In the genomic region with DNA sequence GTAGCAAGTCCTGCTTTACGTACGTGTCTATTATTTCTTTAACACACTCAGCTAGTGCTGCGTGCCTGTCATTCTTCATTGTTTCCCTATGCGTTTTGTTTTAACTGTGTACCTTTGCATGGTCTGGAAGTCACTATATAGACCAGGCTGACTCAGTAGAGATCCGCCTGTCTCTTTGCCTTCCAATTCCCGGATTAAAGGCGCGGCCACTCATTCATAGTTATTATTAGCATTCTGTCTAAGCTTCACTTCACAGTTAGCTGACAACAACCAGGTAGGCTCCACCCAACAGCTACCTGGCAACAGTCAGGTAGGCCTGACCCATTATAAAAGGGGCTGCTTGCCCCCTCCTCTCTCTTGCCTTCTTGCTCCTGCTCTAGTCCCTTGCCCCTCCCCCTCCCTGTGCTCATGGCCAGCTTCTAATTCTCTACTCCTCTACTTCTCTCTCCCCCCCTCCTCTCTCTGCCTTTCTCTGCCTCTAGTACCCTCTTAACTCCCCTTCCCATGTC, we compare ENCODE assay signal across 8 mouse cellular contexts. TPM values are rescaled to one million over a fixed set of nuclear protein-coding genes. Genes with fewer than 3 reads are reported as not detected.
A peak's percentile ranks its signal among the peaks of the same experiment; 100 is the strongest.
DNase-seq lines count a peak whose midpoint lies in the region; ATAC-seq and TF ChIP-seq lines count a peak whose summit lies in the region.

No protein-coding gene starts in this region.

- H3K4me2 ChIP-seq in heart, embryonic 16.5 days (ENCODE audit: low read depth, low read length): peak overlapping the region; percentile 92

- TF ChIP-seq CTCF in left cerebral cortex, adult 2 months (IDR thresholded peaks at IDR 0.05): no peak
- TF ChIP-seq CTCF in cortical plate, adult 2 months (IDR thresholded peaks at IDR 0.05; ENCODE audit: extremely low read depth, insufficient read depth, low read length): no peak

- 2% methylated on average over 8 of the region's 8 CpGs for WGBS in heart, embryonic 16.5 days
- WGBS in macrophage (ENCODE audit: missing documents): 1% methylated on average over 8 of the region's 8 CpGs

- no peak for TF ChIP-seq POLR2A in cortical plate, adult 2 months (IDR thresholded peaks at IDR 0.05; ENCODE audit: extremely low read depth, insufficient read depth, low read length)

- peaks cover 12% of the 10 kb centered on the region; the same call in 1 of the 2 replicates for H3K79me2 ChIP-seq in macrophage (ENCODE audit: inconsistent target)

- H3K9me3 ChIP-seq in heart, embryonic 16.5 days (replicated peaks; ENCODE audit: control insufficient read depth, low read length): no peaks in the 10 kb centered on the region

- peak overlapping the region; percentile 93 for H3K27ac ChIP-seq in left cerebral cortex, adult 2 months
- peak overlapping the region; percentile 61 for H3K27ac ChIP-seq in cortical plate, adult 2 months (ENCODE audit: insufficient read depth, low read length)
- peak overlapping the region; percentile 97 for H3K27ac ChIP-seq in heart, embryonic 16.5 days (ENCODE audit: low read length)
- peak overlapping the region; percentile 44 for H3K27ac ChIP-seq in macrophage

- no peaks in the 10 kb centered on the region for H3K4me1 ChIP-seq in cortical plate, adult 2 months (ENCODE audit: control insufficient read depth, insufficient read depth, low read length)
- peaks cover 22% of the 10 kb centered on the region for H3K4me1 ChIP-seq in heart, embryonic 16.5 days (ENCODE audit: control insufficient read depth, insufficient read depth, low read length)

- no peaks in the 10 kb centered on the region for H3K27me3 ChIP-seq in heart, embryonic 16.5 days (ENCODE audit: control insufficient read depth, insufficient read depth, low read length)

- no peak for DNase-seq in left cerebral cortex, adult 2 months (ENCODE audit: extremely low spot score in 1 of 2, low spot score in 2 of 2)
- no peak for DNase-seq in left cerebral cortex, postnatal 25 days (ENCODE audit: low spot score in 2 of 2)
- no peak for DNase-seq in spleen, postnatal 10 days (ENCODE audit: low spot score in 2 of 2)
- no peak for DNase-seq in frontal cortex, postnatal 25 days (ENCODE audit: low spot score in 2 of 2)
- no peak for DNase-seq in thymus, postnatal 0 days (ENCODE audit: low spot score)

- peaks cover 17% of the 10 kb centered on the region for H3K36me3 ChIP-seq in heart, embryonic 16.5 days (ENCODE audit: control insufficient read depth, insufficient read depth)
- peaks cover 15% of the 10 kb centered on the region; the same call in 1 of the 2 replicates for H3K36me3 ChIP-seq in macrophage (ENCODE audit: inconsistent target)

- intact Hi-C loops in left cerebral cortex, adult 2 months (cut with DNase I): loop anchor here (1.0 to 5.0 kb wide), 2 partner anchors 9 to 36 kb away; partner anchors contain the start of genes Cdca5, Gm28374, Tmem262 and Zfpl1
- intact Hi-C loops in left cerebral cortex, postnatal 25 days (cut with DNase I): loop anchor here (1.0 to 5.0 kb wide), 2 partner anchors 33 to 51 kb away; partner anchors contain the start of gene Tm7sf2

- peak overlapping the region; percentile 87 for H3K9ac ChIP-seq in heart, embryonic 16.5 days (ENCODE audit: low read length)

- H3K4me3 ChIP-seq in left cerebral cortex, adult 2 months: peak overlapping the region; percentile 78
- peak overlapping the region; percentile 51 for H3K4me3 ChIP-seq in cortical plate, adult 2 months (ENCODE audit: insufficient read depth, low read length)
- peak overlapping the region; percentile 86 for H3K4me3 ChIP-seq in heart, embryonic 16.5 days (ENCODE audit: low read length)
- peak overlapping the region; percentile 45 for H3K4me3 ChIP-seq in macrophage (ENCODE audit: inconsistent target)

- peak; percentile 9; the same call in 1 of the 2 replicates for ATAC-seq in heart, embryonic 16.5 days (replicated peaks; ENCODE audit: extremely low read depth, insufficient read depth, low FRiP score)

RNA-seq across cellular contexts. Expression of gene Sac3d1, which starts 0.3 kb away (rescaled TPM):
- 10 to 100 TPM; 19.3 to 22.4 TPM for total RNA-seq in left cerebral cortex, adult 2 months (2021)
- 10 to 100 TPM; 23.7 to 25.0 TPM for total RNA-seq in left cerebral cortex, postnatal 25 days (2021)
- 31.8 and 35.1 TPM in 2 replicates for polyA plus RNA-seq in cortical plate, adult 2 months (2012; rRNA removed)
- 32.3 and 33.9 TPM in 2 replicates for polyA plus RNA-seq in heart, embryonic 16.5 days (2015; fragmentation: Nextera tagmentation; extraction: Ambion mirVana)
- 1 to 10 TPM in 25 of 26 experiments, under 1 TPM in 1; 0.80 to 6.3 (median 1.7) TPM for total RNA-seq in macrophage (2018; cell fraction: chromatin; rRNA removed)
- 1 to 10 TPM; 4.5 to 9.3 (median 7.0) TPM for total RNA-seq in macrophage (2018; cell fraction: cytosol; rRNA removed)
- total RNA-seq in macrophage (2018; cell fraction: nucleus; rRNA removed): 1 to 10 TPM; 1.2 to 5.4 (median 3.5) TPM
- polyA plus RNA-seq in macrophage (2018): 1.4 to 11.0 TPM (median 6.6 TPM) in 3 replicates
- polyA plus RNA-seq in thymus, postnatal 0 days (2015; fragmentation: Nextera tagmentation; extraction: Ambion mirVana): 46.4 and 48.5 TPM in 2 replicates

RNA-seq across cellular contexts. Expression of gene Snx15, which starts 9.4 kb away (rescaled TPM):
- 10 to 100 TPM; 41.9 to 43.1 TPM for total RNA-seq in left cerebral cortex, adult 2 months (2021)
- 10 to 100 TPM; 36.2 to 43.6 TPM for total RNA-seq in left cerebral cortex, postnatal 25 days (2021)
- polyA plus RNA-seq in cortical plate, adult 2 months (2012; rRNA removed): 63.8 and 68.9 TPM in 2 replicates
- polyA plus RNA-seq in heart, embryonic 16.5 days (2015; fragmentation: Nextera tagmentation; extraction: Ambion mirVana): 20.5 and 25.1 TPM in 2 replicates
- 10 to 100 TPM in 24 of 26 experiments, 1 to 10 TPM in 2; 5.6 to 97.0 (median 55.0) TPM for total RNA-seq in macrophage (2018; cell fraction: chromatin; rRNA removed)
- total RNA-seq in macrophage (2018; cell fraction: cytosol; rRNA removed): 10 to 100 TPM; 24.8 to 48.8 (median 38.4) TPM
- total RNA-seq in macrophage (2018; cell fraction: nucleus; rRNA removed): 10 to 100 TPM in 25 of 26 experiments, 1 to 10 TPM in 1; 9.1 to 77.4 (median 46.5) TPM
- 28.8 to 41.8 TPM (median 33.8 TPM) in 3 replicates for polyA plus RNA-seq in macrophage (2018)
- 31.2 and 34.8 TPM in 2 replicates for polyA plus RNA-seq in thymus, postnatal 0 days (2015; fragmentation: Nextera tagmentation; extraction: Ambion mirVana)

RNA-seq across cellular contexts. Expression of gene Naaladl1, which starts 13.1 kb away (rescaled TPM):
- not detected for total RNA-seq in left cerebral cortex, adult 2 months (2021)
- total RNA-seq in left cerebral cortex, postnatal 25 days (2021): under 1 TPM in 1 of 2 experiments, not detected in 1; 0.21 TPM
- 0.13 and 0.21 TPM in 2 replicates for polyA plus RNA-seq in cortical plate, adult 2 months (2012; rRNA removed)
- 0.27 and 3.9 TPM in 2 replicates for polyA plus RNA-seq in heart, embryonic 16.5 days (2015; fragmentation: Nextera tagmentation; extraction: Ambion mirVana)
- total RNA-seq in macrophage (2018; cell fraction: chromatin; rRNA removed): 1 to 10 TPM in 1 of 26 experiments, under 1 TPM in 18, not detected in 7; 0.25 to 1.1 (median 0.44) TPM
- not detected for total RNA-seq in macrophage (2018; cell fraction: cytosol; rRNA removed)
- total RNA-seq in macrophage (2018; cell fraction: nucleus; rRNA removed): under 1 TPM in 7 of 26 experiments, not detected in 19; 0.20 to 0.69 (median 0.28) TPM
- polyA plus RNA-seq in macrophage (2018): not detected in 3 replicates
- 0.06 and 0.10 TPM in 2 replicates for polyA plus RNA-seq in thymus, postnatal 0 days (2015; fragmentation: Nextera tagmentation; extraction: Ambion mirVana)

RNA-seq across cellular contexts. Expression of gene Batf2, which starts 22.1 kb away (rescaled TPM):
- under 1 TPM; 0.26 to 0.84 TPM for total RNA-seq in left cerebral cortex, adult 2 months (2021)
- total RNA-seq in left cerebral cortex, postnatal 25 days (2021): under 1 TPM in 1 of 2 experiments, not detected in 1; 0.71 TPM
- 0.50 and 0.57 TPM in 2 replicates for polyA plus RNA-seq in cortical plate, adult 2 months (2012; rRNA removed)
- 0.11 TPM in 1 of 2 replicates, not detected in the other for polyA plus RNA-seq in heart, embryonic 16.5 days (2015; fragmentation: Nextera tagmentation; extraction: Ambion mirVana)
- total RNA-seq in macrophage (2018; cell fraction: chromatin; rRNA removed): 100 to 1,000 TPM in 9 of 26 experiments, 10 to 100 TPM in 14, 1 to 10 TPM in 3; 5.2 to 320 (median 58.7) TPM
- total RNA-seq in macrophage (2018; cell fraction: cytosol; rRNA removed): 10 to 100 TPM in 14 of 26 experiments, 1 to 10 TPM in 12; 6.7 to 97.4 (median 34.2) TPM
- total RNA-seq in macrophage (2018; cell fraction: nucleus; rRNA removed): 100 to 1,000 TPM in 12 of 26 experiments, 10 to 100 TPM in 14; 10.4 to 414 (median 73.6) TPM
- 5.7 to 15.6 TPM (median 5.9 TPM) in 3 replicates for polyA plus RNA-seq in macrophage (2018)
- 0.48 and 0.57 TPM in 2 replicates for polyA plus RNA-seq in thymus, postnatal 0 days (2015; fragmentation: Nextera tagmentation; extraction: Ambion mirVana)

RNA-seq across cellular contexts. Expression of gene Arl2, which starts 22.6 kb away (rescaled TPM):
- 10 to 100 TPM; 74.2 to 82.3 TPM for total RNA-seq in left cerebral cortex, adult 2 months (2021)
- total RNA-seq in left cerebral cortex, postnatal 25 days (2021): 10 to 100 TPM; 71.5 to 76.8 TPM
- 123 and 135 TPM in 2 replicates for polyA plus RNA-seq in cortical plate, adult 2 months (2012; rRNA removed)
- polyA plus RNA-seq in heart, embryonic 16.5 days (2015; fragmentation: Nextera tagmentation; extraction: Ambion mirVana): 77.2 and 84.5 TPM in 2 replicates
- 10 to 100 TPM in 14 of 26 experiments, 1 to 10 TPM in 12; 2.8 to 27.5 (median 11.5) TPM for total RNA-seq in macrophage (2018; cell fraction: chromatin; rRNA removed)
- 10 to 100 TPM; 19.4 to 37.0 (median 25.7) TPM for total RNA-seq in macrophage (2018; cell fraction: cytosol; rRNA removed)
- total RNA-seq in macrophage (2018; cell fraction: nucleus; rRNA removed): 10 to 100 TPM in 18 of 26 experiments, 1 to 10 TPM in 8; 5.3 to 30.1 (median 12.5) TPM
- polyA plus RNA-seq in macrophage (2018): 24.6 to 32.9 TPM (median 27.4 TPM) in 3 replicates
- polyA plus RNA-seq in thymus, postnatal 0 days (2015; fragmentation: Nextera tagmentation; extraction: Ambion mirVana): 57.2 and 57.4 TPM in 2 replicates

Comparison
In these comparisons a context has a peak if more than half of its experiments do, and no peak if none do; other contexts are left out.
1. H3K27ac ChIP-seq: peak in every context shown above with its lines; median percentile 97 in heart, embryonic 16.5 days; 93 in left cerebral cortex, adult 2 months; 61 in cortical plate, adult 2 months; 44 in macrophage.